Mouse (Mus musculus) layer of hippocampus, adult 11-12 months (tissue): Measurements from ENCODE around the gene Ap1s1.

Experiments
- DNase-seq: peaks from one replicate; pipeline ENCODE4 v3.0.0; 2022; ENCODE audit warnings: low spot score

Ap1s1 gene

GRCm38 (mm10) chr5:137065454-137065853, 19.5 kb upstream of the Ap1s1 start:
- DNase-seq: no peak

GRCm38 (mm10) chr5:137062601-137063000, 16.7 kb upstream of the Ap1s1 start:
- no peak for DNase-seq

GRCm38 (mm10) chr5:137061809-137062481, 16.0 kb upstream of the Ap1s1 start:
- peak; percentile 60 for DNase-seq

GRCm38 (mm10) chr5:137054873-137055272, 8.9 kb upstream of the Ap1s1 start:
- no peak for DNase-seq

GRCm38 (mm10) chr5:137054299-137054698, 8.4 kb upstream of the Ap1s1 start:
- no peak for DNase-seq

DNA sequence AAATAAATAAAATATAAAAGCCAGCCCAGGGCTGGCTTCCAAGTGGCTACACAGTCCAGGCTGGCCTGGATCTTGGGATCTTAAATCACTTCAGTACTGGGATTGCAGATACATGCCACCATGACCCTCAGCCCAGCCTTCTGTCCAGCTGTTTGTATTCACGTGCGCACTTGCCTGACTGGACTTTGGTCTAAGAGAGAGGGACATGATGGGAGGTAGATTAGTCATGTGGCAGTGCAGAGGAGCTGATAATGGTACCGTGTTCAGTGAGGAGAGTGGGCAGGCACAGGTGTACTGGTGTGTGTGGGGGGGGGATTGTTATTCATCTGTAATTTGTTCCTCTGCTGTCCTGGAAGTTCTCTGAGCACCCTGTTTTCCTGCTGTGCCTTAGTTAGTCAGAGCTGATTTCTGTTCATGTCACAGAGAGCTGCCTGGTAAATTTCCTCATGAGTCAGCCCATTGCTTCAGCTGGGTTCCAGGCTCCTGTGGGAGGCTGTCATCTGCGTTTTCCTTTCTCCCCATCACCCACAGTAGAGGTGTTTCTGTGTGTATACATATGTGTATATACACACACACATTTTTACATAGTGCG, 6.1 kb upstream of the Ap1s1 start:
- no peak for DNase-seq

DNA sequence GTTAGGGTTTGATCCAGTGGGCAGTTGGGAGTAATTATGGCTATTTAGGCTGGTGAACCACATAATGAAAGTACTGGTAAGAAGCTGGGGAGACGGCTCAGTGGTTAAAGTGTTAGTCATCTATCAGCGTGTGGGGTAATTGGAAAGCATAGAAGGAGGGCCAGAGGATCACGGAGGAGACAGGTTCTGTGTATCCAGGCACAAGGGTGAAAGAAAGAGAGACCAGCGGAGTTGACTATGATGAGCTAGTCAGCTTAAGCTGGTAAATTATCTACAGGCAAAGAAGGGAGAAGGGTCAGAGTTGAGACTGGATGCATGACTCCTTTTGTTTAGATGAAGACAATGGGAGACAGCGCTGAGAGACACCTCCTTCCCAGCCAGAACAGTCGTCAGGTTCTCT, 5.2 kb upstream of the Ap1s1 start:
- DNase-seq: no peak

DNA sequence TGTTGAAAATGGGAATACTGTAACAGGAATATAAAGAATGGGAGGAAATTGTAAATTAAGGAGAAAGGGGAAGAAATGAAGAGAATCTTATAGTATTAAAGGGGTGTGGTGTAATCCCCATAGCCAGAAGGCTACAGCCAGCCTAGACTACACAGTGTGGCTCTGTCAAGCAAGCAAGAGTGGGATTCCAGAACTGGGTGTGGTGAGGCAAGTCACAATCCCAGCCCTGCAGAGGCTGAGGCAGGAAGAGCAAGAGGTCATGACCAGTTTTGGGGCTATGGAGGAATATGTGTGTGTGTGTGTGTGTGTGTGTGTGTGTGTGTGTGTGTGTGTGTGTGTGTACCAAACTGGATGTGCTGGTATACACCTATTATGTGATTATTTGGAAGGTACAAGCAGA, 1.1 kb upstream of the Ap1s1 start:
- DNase-seq: no peak

DNA sequence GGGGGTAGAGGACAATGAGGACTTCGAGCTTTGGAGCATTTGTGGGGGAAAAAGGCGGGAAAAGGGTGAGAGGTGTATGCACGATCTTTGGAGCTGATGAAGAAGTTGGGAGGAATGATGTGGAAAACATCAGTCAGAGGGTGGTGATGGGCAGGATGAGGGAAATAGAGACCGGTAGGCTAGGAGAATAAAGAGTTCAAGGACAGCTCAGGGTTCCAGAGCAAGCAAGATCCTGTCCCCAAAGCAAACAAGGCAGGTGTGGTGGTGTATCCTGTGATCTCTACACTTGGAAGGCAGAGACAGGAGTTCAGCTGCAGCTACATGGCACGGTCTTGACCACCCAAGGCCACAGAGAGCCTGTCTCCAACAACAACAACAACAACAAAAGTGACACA, 386 bp upstream of the Ap1s1 start:
- no peak for DNase-seq

- no peak for DNase-seq
Observed at GRCm38 (mm10) chr5:137043997-137044396, 1.9 kb downstream of the Ap1s1 start.

DNA sequence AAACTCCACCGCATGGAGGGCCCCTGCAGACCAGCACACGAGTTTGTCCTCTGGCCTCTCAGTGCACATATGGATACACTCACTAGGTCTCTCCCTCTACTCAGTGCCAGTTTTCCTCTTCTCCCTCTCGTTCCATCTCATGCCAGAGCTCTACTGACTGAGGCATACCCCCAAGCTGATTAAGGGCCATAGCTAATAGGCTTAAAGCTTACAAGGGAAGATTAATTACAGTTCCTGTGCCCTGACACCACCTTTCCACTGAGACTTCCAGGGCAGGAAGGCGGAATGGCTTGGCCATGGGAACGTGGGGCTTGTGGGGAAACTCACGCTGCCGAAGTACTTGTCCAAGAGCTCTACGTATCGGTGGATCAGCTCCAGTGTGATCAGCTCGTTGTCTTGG, 4.5 kb downstream of the Ap1s1 start:
- no peak for DNase-seq

GRCm38 (mm10) chr5:137039453-137039852, 6.5 kb downstream of the Ap1s1 start:
- DNase-seq: no peak

GRCm38 (mm10) chr5:137036211-137036610, 9.7 kb downstream of the Ap1s1 start:
- DNase-seq: no peak

- peak; percentile 75 for DNase-seq
Observed at GRCm38 (mm10) chr5:137032641-137033074, 13.3 kb downstream of the Ap1s1 start.

GRCm38 (mm10) chr5:137032033-137032421, 13.9 kb downstream of the Ap1s1 start:
- peak; percentile 54 for DNase-seq

DNA sequence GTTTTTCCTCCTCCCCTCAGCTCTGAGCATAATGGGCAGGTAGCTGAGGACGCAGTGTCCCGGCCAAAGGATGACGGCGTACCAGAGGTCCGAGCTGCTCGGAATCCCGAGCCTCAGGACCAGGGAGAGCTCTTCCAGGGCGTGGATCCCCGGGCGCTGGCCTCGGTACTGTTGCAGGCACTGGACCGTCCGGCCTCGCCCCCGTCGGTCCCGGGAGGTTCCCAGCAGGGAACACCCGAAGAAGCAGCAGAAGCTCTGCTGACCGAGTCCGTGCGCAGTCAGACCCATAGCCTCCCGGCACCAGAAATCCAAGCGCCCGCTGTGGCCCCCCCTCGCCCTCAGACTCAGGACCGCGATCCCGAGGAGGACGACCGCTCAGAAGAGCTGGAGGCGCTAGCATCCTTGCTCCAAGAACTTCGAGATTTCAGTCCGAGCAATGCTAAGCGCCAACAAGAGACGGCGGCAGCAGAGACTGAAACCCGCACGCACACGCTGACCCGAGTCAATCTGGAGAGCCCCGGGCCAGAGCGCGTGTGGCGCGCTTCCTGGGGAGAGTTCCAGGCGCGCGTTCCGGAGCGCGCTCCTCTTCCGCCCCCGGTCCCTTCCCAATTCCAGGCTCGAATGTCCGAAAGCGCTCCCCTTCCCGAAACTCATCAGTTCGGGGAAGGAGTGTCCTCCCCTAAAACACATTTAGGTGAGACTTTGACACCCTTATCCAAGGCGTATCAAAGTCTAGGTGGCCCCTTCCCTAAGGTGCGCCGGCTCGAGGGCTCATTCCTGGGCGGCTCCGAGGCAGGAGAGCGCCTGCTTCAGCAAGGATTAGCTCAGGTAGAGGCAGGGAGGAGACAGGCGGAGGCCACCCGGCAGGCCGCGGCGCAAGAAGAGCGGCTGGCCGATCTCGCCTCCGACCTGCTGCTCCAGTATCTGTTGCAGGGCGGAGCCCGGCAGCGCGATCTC, 14.6 kb downstream of the Ap1s1 start:
- DNase-seq: no peak

DNA sequence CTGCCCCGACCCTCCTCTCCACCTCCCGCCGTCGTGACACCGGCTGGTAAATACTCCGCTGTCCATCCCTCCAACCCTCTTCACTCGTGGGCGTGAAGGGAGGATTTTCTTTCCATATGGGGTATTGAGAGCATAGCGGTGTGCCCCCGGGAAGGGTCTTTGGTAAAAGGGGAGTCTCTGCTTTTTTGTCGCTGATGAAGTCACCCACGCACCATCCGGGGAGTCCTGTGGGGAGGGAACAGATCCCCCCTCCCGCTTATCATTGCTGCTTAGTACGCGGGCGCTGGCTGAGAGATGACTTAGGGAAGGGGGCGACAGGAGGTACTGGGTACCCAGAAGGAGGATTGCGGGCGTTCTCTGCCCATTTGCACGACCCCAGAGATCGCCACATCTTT, 15.5 kb downstream of the Ap1s1 start:
- peak; percentile 55 for DNase-seq

- DNase-seq: peak; percentile 96
Observed at GRCm38 (mm10) chr5:137029643-137030415, 16.1 kb downstream of the Ap1s1 start.

DNA sequence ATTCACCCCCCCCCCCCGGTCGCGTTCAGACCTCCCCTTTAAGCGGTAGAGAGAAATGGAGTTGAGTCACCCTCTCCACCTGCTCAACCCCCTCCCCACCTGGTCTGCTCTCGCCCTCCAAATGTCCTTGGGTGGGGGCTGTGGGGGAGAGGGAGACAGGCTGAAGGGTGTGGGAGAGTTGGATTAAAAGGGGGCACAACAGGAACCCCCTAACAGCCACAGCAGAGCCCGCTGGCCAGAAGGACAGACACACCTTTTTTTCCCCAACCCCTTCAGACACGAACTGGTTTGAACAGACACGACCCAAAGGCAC, 16.7 kb downstream of the Ap1s1 start:
- no peak for DNase-seq

DNA sequence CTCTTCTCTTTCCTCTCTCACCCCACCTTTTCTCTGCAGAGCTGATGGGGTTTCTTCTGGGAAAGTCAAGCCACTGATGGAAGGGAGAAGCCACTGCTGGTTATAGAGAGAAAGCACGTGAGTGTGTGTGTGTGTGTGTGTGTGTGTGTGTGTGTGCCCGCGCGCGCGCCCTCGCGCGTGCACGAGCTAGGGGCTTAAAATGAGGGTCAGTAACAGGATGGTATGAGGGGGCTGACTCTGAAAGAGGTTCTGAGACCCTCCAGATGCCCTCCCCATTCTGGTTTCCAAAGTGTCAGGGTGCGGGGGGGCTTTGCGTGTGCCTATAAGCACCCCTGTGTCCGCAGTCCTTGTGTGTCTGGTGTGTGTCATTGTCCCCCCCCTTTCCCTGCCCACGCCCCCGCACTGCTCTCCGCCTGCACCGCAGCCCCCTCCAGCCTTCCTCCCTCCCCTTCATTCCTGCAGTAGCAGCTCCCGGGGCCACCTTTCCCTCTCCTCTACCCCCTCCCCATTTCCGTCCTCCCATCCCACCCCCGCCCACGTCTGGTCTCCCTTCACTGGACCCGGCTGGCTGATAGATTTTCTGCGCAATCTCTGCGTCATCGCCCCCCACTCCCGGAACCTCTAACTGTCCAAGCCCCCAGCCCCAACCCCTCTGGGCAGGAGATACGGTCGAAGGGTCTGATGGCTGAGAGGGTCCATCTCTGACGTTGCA, 17.2 kb downstream of the Ap1s1 start:
- no peak for DNase-seq

GRCm38 (mm10) chr5:137026092-137026491, 19.8 kb downstream of the Ap1s1 start, which contains the start of gene Vgf:
Gene Vgf (plus strand): TSS chr5:137026392.
- no peak for DNase-seq

GRCm38 (mm10) chr5:137025132-137025531, 20.8 kb downstream of the Ap1s1 start:
- DNase-seq: peak; percentile 73
